Mouse (Mus musculus) liver, embryonic 16.5 days (tissue): Measurements from ENCODE around the gene Xkr7. TPM values are rescaled to one million over a fixed set of nuclear protein-coding genes. Genes with fewer than 3 reads are reported as not detected.

Source experiments
- ATAC-seq: fragments of 200-750 bp; cut with Nextera tagmentation; 2 replicates; pipeline ENCODE4 v1.8.0; 2017; ENCODE audit warnings: low read depth, mild to moderate bottlenecking, moderate number of reproducible peaks, moderate library complexity
- H3K27ac ChIP-seq: fragments of 300-500 bp; sonication (generic); 2 replicates; pipeline ENCODE4 v1.5.1; 2014; ENCODE audit warnings: mild to moderate bottlenecking, low read length
- H3K27me3 ChIP-seq: fragments of 300-500 bp; sonication (generic); 2 replicates; pipeline ENCODE4 v1.6.1; 2014; ENCODE audit warnings: low read depth, low read length, mixed read lengths; ENCODE audit not compliant: control insufficient read depth, insufficient read depth
- H3K36me3 ChIP-seq: fragments of 300-500 bp; sonication (generic); 2 replicates; pipeline ENCODE4 v1.6.1; 2014; ENCODE audit warnings: mild to moderate bottlenecking; ENCODE audit not compliant: control insufficient read depth, insufficient read depth
- H3K4me1 ChIP-seq: fragments of 300-500 bp; sonication (generic); 2 replicates; pipeline ENCODE4 v1.6.1; 2014; ENCODE audit warnings: low read depth, low read length, mixed read lengths; ENCODE audit not compliant: control insufficient read depth
- H3K4me2 ChIP-seq: fragments of 300-500 bp; sonication (generic); 2 replicates; pipeline ENCODE4 v1.6.1; 2014; ENCODE audit warnings: low read depth, low read length, mixed read lengths
- H3K4me3 ChIP-seq: fragments of 300-500 bp; sonication (generic); 2 replicates; pipeline ENCODE4 v1.5.1; 2014; ENCODE audit warnings: low read depth, mild to moderate bottlenecking, low read length
- H3K9ac ChIP-seq: fragments of 300-500 bp; sonication (generic); 2 replicates; pipeline ENCODE4 v1.6.1; 2014; ENCODE audit warnings: low read depth, low read length
- H3K9me3 ChIP-seq: fragments of 300-500 bp; sonication (generic); replicated peaks from 2 replicates; pipeline ENCODE4 v1.6.1; 2016; ENCODE audit warnings: low read length; ENCODE audit not compliant: control insufficient read depth
- WGBS: fragments of 180-500 bp; shearing (Covaris S2); extraction: QIAGEN DNeasy Blood & Tissue Kit; methylation state at CpG from one replicate; pipeline ENCODE4 v1.1.7; 2014; ENCODE audit not compliant: insufficient replicate concordance; 5-methylcytosine and 5-hydroxymethylcytosine counted together
- polyA plus RNA-seq: library from polyadenylated mRNA; unstranded; fragments of >200 nt; fragmentation: Nextera tagmentation; extraction: Ambion mirVana; gene quantifications from 2 replicates; pipeline ENCODE4 v1.2.1, GENCODE M21; 2015

Xkr7 gene
- polyA plus RNA-seq, 1 experiment from 2014 or later: not detected

DNA sequence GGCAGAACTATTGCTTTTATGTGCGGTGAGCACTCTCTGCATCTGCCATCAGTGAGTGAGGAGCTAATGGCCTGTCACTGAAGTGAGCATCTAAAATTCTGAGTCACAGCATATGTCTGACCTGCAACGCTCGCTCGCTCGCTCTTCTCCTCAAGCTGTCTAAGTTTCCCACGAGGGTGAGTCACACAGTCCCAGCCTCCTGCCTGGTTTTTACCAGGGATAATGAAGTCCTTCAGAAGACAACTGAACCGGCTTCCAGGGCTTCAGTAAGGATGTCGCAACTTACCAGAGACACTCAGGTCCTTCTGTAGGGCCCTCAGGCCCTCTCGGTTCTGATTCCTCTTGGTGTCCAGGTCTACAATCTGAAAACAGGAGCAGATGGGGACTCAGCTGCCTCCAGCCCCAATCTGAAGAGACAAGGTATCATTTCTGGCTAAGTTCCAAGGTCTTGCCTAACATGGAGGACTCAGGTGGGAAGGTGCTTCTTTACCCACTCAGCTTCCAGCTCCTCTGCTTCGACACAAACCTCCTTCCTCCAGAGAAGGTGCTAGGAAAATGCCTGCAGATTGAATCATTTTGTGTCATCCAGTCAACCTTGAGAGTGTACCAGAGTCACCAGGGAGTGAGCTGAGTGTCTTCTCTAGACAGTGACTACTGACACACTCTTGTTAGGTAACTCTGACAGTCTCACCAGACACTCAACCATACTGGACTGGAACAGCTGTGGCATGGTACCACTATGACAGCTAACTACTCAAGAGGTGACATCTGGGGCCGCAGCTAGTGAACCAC, 17.7 kb upstream of the Xkr7 start:
- 77% methylated on average over 11 of the region's 11 CpGs for WGBS
- Histone ChIP-seq H3K4me1 (peaks cover 8% of the 10 kb centered on the region), H3K36me3 (no peaks in the 10 kb centered on the region; the same call in 1 of the 2 replicates), H3K4me3 (peak overlapping the region; percentile 85), H3K27ac (no peak overlapping the region), H3K9me3 (no peaks in the 10 kb centered on the region), H3K27me3 (peaks cover 3% of the 10 kb centered on the region; the same call in 1 of the 2 replicates), H3K4me2 (peak overlapping the region; percentile 88), H3K9ac (peak overlapping the region; percentile 63; the same call in 1 of the 2 replicates)
- ATAC-seq: no peak

DNA sequence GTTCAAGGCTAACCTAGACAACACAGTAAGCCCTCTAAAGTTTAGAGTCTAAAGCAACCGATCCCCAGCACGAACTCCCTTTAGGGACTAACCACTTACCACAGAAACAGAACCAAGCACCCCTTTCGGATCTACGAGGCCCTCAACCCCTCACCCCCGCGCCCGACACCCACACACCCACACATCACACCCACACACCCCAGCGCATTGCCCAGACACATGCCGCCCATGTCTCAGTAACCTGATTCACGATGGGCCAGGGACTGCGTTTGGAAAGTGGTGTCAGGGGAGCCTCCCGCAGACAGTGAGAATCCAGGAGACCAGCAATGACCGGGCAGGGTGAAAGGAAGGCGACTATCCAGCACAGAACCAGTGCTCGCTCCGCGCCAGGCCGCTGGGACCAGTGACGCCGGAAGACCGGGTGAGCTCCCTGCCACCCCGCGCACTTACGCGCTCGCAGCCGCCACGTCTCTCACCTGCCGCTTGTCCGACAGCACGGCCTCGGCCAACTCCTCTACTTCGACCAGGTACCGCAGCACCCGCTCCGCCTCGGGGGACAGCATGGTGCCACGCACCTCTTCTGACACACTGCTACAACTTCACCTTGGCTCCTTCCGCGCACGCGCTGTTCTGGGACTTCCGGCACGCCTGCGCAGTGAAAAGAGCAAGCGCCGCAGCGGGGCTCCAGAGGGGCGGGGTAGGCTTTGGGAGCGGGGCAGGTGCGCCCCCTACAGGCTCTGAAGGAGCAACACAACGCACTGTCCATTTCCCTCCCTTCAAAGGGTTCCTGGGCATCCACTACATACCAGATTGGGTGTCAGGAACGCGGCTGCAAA, 16.7 kb upstream of the Xkr7 start, which contains the start of gene Pdrg1:
Gene Pdrg1 (minus strand): TSS at position 670 of the 836 bp plus-strand sequence.
- Histone ChIP-seq H3K27ac (no peak within 1 kb of the TSS), H3K36me3 (no peaks in the 10 kb centered on the region), H3K9me3 (no peaks in the 10 kb centered on the region), H3K4me3 (peak within 1 kb of the TSS; percentile 85), H3K9ac (peak within 1 kb of the TSS; percentile 63), H3K4me1 (peaks cover 8% of the 10 kb centered on the region), H3K27me3 (peaks cover 3% of the 10 kb centered on the region; the same call in 1 of the 2 replicates), H3K4me2 (peak within 1 kb of the TSS; percentile 88)
- under 1% methylated on average over 54 of the region's 54 CpGs for WGBS
- ATAC-seq: peak; percentile 92

- Histone ChIP-seq H3K9ac (no peak overlapping the region), H3K27ac (no peak overlapping the region), H3K27me3 (peaks cover 3% of the 10 kb centered on the region; the same call in 1 of the 2 replicates), H3K4me1 (peaks cover 8% of the 10 kb centered on the region), H3K4me3 (no peak overlapping the region; the same call in 1 of the 2 replicates), H3K9me3 (no peaks in the 10 kb centered on the region), H3K36me3 (no peaks in the 10 kb centered on the region), H3K4me2 (no peak overlapping the region)
- ATAC-seq: no peak
- WGBS: 45% methylated on average over 8 of the region's 8 CpGs
Observed at GRCm38 (mm10) chr2:153015804-153016203, 15.8 kb upstream of the Xkr7 start.

DNA sequence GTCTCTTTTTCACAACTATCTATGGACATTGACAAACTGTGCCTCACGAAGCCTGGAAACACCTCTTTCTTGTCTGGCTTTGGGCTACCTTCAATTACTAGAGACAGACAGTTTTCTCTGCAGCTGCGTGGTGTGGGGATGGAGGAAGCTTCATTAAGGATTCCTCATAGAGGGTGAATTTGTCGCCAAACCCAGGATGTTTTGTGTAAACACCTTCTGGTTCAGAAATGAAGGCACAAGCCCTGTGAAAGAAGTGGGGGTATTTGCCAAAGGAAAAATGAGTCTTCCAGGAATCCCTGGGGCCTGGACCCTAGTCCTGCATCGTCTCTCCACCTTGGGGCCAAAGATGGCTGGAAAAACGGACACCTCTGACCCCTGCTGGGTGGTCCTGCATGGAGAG, 14.9 kb upstream of the Xkr7 start:
- no peak overlapping the region for H3K27ac ChIP-seq
- no peak overlapping the region for H3K4me3 ChIP-seq
- H3K4me2 ChIP-seq: no peak overlapping the region
- WGBS: 30% methylated on average over 5 of the region's 5 CpGs
- no peaks in the 10 kb centered on the region for H3K36me3 ChIP-seq
- no peak for ATAC-seq
- no peaks in the 10 kb centered on the region for H3K9me3 ChIP-seq
- H3K27me3 ChIP-seq: peaks cover 3% of the 10 kb centered on the region; the same call in 1 of the 2 replicates
- peaks cover 8% of the 10 kb centered on the region for H3K4me1 ChIP-seq
- H3K9ac ChIP-seq: no peak overlapping the region

GRCm38 (mm10) chr2:153019355-153019754, 12.3 kb upstream of the Xkr7 start:
- 58% methylated on average over 3 of the region's 3 CpGs for WGBS
- H3K9me3 ChIP-seq: no peaks in the 10 kb centered on the region
- ATAC-seq: no peak

GRCm38 (mm10) chr2:153021163-153021562, 10.5 kb upstream of the Xkr7 start:
- H3K4me1 ChIP-seq: no peaks in the 10 kb centered on the region
- H3K27me3 ChIP-seq: peaks cover 3% of the 10 kb centered on the region; the same call in 1 of the 2 replicates
- ATAC-seq: no peak
- no peak overlapping the region for H3K4me2 ChIP-seq
- H3K27ac ChIP-seq: no peak overlapping the region
- no peak overlapping the region for H3K4me3 ChIP-seq
- H3K9ac ChIP-seq: no peak overlapping the region
- 52% methylated on average over 3 of the region's 3 CpGs for WGBS
- no peaks in the 10 kb centered on the region for H3K36me3 ChIP-seq
- H3K9me3 ChIP-seq: no peaks in the 10 kb centered on the region

More at GRCm38 (mm10) chr2:153019355-153019754, 12.3 kb upstream of the Xkr7 start:
- Histone ChIP-seq H3K27me3 (peaks cover 3% of the 10 kb centered on the region; the same call in 1 of the 2 replicates), H3K4me3 (no peak overlapping the region), H3K9ac (no peak overlapping the region), H3K4me1 (peaks cover 3% of the 10 kb centered on the region), H3K4me2 (no peak overlapping the region), H3K36me3 (no peaks in the 10 kb centered on the region), H3K27ac (no peak overlapping the region)

- WGBS: 35% methylated on average over 4 of the region's 4 CpGs
- no peak for ATAC-seq
- Histone ChIP-seq H3K4me1 (no peaks in the 10 kb centered on the region), H3K4me3 (no peak overlapping the region), H3K27ac (no peak overlapping the region), H3K36me3 (no peaks in the 10 kb centered on the region), H3K9ac (no peak overlapping the region), H3K4me2 (no peak overlapping the region), H3K27me3 (no peaks in the 10 kb centered on the region; the same call in 1 of the 2 replicates), H3K9me3 (no peaks in the 10 kb centered on the region)
Observed at GRCm38 (mm10) chr2:153022855-153023254, 8.8 kb upstream of the Xkr7 start.

DNA sequence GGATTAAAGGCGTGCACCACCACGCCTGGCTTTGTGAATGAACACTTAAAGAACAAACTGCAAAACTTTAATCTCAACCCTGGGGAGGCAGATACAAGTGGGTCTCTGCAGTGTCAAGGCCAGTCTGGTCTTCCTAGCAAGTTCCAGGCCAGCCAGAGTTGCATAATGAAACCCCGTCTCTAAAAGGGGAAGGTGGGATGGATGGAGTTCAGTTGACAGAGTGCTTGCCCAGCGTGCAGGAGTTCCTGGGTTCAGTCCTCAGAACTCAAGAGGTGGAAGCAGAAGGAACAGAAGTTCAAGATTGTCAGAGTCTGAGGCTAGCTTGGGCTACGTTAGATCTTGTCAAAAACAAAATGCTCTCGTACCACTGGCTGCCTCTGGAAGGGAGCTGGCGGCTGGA, 5.6 kb upstream of the Xkr7 start:
- peaks cover 17% of the 10 kb centered on the region for H3K27me3 ChIP-seq
- no peak overlapping the region for H3K4me2 ChIP-seq
- H3K36me3 ChIP-seq: no peaks in the 10 kb centered on the region
- no peaks in the 10 kb centered on the region for H3K9me3 ChIP-seq
- no peaks in the 10 kb centered on the region for H3K4me1 ChIP-seq
- ATAC-seq: no peak
- H3K27ac ChIP-seq: no peak overlapping the region
- WGBS: 48% methylated on average over 7 of the region's 7 CpGs
- H3K4me3 ChIP-seq: no peak overlapping the region
- H3K9ac ChIP-seq: no peak overlapping the region
